Mouse (Mus musculus) megakaryocyte, adult 5-6 weeks (primary cell): ENCODE data around the gene Cradd. TPM values are rescaled to one million over a fixed set of nuclear protein-coding genes. Genes with fewer than 3 reads are reported as not detected.
A peak's percentile ranks its signal among the peaks of the same experiment; 100 is the strongest.

Experiments used
- ATAC-seq: 2 replicates; pipeline ENCODE4 v1.8.0; 2016; ENCODE audit warnings: mild to moderate bottlenecking, inconsistent platforms; ENCODE audit not compliant: poor library complexity, severe bottlenecking
- total RNA-seq, 2 experiments: library from RNA; stranded (forward) in 1 of 2; stranded (reverse) in 1 of 2; fragments of 153-499, 151-499 nt in 1 of 2; fragments of 221-1000, 200-1000 nt in 1 of 2; gene quantifications; 2 replicates each; pipeline versions ENCODE4 v1.2.3 to v1.2.4; 2015 to 2017

Cradd gene
- total RNA-seq, 2 experiments from 2014 or later: 7.3 to 20.5 TPM

DNA sequence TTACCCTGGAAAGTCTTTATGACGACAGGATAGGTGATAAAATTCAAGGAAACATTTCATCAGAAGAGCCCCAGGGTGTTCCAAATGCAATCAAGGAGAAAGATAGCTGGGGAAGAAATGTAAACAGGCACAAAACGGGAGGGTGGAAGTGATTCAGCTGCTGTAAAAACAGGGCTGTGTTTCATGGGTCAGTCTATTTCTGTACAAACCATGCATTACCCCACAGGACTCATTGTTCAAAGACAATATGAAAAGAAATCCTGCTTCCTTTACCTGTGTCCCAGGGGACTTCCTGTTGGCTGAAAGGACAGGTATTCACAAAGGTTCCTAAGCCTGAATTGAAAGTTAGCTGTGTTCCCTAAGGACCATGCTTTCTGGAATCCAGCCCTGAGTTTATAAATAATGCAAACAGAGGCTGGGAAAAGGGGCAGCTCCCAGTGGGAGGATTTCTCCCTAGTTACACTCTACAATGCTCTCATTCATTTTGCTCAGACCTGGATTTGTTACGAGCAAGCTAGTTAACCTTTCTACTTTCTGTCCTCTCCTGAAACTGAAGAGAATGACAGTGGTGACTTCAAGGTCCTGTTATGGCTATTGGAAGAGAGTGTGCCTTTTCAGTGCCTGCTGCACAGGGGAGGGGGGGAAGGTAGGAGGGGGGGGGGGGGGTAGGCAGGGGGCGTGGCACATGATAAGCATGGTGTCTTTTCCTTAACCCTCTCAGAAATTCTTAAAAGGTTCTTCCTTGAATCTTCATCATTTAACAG, 13.0 kb upstream of the Cradd start:
- ATAC-seq: no peak

- ATAC-seq: no peak
These were observed 10.9 kb upstream of the Cradd start for GRCm38 (mm10) chr10:95334826-95335225.

DNA sequence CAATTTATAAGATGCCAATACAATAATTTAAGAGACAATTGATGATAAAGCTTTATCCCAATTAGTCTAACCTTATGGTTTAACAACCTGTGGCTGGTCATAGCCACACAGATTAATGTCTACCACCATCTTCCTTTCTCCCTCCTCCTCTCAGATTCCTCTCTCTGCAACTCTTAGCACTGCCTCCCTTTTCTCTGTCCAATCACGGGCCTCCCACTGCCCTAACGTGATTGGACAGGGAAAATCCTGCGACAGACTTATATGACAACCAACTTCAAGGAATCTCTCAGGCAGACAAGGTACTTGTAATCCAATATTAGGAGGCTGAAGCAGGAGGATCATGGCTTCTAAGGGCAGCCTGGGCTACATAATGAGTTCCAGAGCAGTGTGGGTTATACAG, 8.7 kb upstream of the Cradd start:
- ATAC-seq: no peak

DNA sequence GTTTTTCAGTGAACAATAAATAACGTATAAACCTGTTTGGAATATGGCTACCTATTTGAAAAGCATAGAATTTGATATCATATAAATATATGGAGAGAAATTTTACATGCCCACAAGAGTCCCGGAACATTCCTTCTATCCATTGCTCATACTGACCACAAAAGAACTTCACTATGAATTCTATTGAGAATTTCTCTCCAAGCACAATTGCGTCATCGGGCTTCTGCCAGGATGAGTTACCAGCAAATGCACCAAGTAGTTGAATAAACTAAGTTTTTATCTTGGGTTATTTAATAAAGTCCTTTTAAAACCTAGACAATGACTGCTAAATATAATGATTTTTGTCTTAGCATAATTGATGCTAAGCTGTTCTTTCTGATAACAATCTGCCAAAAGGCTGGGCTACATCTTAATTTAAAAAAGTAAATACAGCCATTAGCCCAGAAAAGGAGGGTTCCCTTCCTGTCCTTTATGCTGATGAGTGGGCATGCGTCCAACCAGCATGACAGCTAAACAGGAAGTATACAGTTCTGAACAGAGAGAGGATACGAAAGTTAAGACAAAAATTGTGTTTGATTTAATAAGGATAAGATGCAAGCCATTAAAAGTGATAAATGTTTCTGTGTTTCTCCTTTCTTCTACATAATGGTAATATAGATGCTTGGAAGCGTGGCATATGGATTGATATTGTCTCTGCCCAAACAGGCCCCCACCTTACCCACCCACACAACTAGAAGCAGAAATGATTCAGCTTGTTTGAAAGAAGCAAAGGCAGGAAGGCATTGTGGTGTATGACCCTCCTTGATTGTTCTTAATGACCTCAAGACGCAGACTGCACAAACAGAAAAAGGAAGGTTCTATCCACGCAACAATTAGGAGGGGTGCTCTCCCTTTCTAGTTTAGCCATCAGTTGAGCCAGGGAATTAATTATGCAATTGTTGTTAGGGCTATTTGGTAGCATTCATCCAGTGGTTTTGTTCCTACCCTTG, 6.7 kb upstream of the Cradd start:
- peak; percentile 78 for ATAC-seq

GRCm38 (mm10) chr10:95329884-95330283, 6.0 kb upstream of the Cradd start:
- ATAC-seq: no peak

GRCm38 (mm10) chr10:95324278-95324631, 322 bp upstream of the Cradd start:
- ATAC-seq: no peak

DNA sequence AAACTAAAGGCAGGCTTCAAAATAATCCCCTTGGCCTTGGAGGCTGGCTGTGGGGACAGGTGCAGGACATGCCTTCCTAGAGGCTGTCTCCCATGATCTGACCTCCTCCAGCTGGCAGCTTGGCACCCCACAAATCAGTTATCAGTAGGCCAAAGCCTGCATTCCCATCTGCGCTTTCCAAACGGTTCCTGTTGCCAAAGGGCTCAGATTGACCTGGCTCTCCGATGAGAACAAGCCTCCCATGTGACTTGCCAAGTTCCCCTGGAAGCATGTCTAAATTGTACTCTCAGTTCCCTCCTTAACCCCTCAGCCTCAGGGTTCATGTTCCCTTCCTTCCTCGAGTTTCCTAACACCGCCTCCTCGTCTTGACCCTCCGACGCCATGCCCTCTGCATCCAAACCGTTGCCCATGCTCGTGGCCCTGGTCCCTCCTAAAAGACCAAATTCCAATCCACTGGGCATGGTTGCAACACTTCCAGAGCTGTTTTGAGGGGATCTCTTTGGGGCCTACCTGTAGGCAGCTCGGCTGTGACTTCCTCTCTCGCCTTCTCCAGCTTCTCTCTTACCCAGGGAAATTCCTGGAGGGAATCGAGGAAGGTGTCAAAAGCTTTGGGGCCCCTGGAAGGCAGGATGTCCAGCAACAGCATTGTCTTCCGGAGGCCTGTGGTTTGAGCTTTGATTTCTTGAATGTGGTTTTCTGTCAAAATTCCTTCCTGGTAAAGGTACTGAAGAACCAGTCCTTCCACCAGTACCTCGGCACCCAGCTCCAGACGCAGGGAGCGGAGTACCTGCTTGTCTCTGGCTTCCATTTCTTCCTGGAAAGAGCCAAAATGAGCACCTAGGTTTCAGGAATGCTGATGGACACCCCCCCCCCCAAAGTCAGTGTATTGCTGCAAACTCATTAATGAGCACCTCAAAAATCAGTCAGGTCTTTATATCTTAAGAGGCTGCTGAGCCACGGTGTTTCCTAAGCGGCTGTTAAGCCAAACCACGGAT, 1.6 kb downstream of the Cradd start:
- ATAC-seq: peak; percentile 55

DNA sequence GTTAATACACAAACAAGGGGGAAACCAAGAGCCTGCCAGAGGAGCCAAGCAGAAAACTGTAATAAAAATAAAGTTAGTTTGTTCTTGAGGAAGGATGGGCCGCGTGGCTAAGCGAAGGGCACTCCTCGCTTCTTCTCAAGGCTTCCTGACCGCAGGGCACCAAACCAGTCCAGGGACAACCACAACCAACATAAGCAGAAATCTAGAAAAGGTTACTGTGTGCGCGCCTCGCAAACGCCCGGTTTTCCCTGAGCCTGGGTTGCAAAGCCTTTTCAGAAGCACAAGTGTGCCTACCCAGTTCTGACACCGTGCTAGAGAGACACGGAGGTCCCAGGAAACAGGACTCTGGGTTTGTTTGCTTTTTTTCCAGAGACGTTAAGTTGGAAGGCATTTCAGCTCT, 4.9 kb downstream of the Cradd start:
- ATAC-seq: no peak

GRCm38 (mm10) chr10:95318392-95318708, 5.6 kb downstream of the Cradd start:
- ATAC-seq: no peak

DNA sequence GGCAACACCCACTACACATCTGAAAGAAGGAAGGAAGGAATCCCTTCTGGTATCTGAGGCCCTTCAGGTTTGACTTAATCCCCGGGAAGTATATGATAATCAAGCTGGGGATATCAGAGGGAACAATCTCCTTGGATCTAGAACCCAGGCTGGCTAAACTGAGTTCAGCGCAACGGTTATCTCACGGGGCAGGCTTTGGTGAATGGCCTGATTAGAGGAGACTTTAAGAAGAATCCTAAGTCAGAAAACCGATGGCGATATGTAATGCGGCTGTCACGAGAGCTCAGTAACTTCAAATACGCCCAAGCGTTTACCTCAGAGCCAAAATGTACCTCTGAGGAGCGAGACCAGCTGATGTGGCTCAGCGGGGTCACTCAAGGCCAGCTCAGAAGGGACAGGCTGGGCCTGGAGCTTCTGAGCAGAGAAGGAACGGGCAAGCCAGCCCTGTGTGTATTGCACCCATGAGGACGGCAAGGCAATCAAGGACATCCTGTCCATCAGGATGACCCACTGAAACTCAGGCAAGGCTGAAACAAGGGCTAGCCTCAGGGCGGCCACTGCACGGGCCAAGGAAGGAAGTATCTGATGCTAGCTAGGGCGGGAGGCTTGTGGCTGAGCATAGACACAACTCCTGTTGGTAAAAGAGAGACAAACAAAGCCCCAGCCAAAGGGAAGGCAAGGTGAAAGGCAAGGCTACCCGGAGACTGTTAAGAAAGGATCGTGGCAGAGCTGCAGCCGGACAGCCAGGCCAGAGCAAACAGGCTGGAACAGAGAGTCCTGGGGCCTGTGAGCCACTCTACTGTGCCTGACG, 6.1 kb downstream of the Cradd start:
- no peak for ATAC-seq

DNA sequence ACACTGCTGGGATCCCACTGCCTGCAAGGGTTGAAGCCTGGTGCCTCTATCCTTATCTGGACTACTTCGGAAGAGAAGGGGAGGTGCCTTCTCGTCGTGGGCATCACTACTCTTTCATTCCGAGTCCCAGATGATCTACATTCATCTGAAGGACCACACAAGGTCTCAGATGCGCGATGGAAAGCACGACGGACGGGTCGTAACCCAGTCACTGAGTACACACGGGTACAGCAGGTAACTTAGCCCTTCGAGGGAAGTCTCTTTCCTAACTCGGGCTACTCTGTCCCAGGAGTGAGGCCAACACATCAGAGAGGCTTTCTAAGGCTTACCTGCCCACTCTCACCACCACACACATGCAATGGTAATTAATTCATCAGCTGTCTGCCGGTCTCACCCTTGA, 6.8 kb downstream of the Cradd start:
- ATAC-seq: no peak

DNA sequence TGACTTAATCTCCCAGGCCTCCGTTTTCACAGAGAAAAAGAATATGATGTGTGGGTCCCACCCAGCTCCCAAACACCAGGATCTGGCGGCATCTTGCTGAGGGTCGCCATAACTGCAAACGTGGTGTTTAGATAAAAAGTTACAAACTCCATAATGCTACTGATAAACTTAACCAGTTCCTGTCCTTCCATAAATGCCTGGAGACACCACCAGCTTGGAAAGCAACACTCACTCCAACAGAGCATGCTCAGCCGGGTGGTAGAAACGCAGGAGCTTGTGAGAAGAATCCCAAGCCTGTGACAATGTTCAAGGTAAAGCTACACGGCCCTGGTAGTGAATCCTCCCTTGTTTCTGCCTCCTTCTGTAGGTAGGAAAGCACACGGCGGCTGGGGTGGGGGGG, 7.3 kb downstream of the Cradd start:
- no peak for ATAC-seq

- no peak for ATAC-seq
These were observed 8.0 kb downstream of the Cradd start for GRCm38 (mm10) chr10:95315801-95316474.

DNA sequence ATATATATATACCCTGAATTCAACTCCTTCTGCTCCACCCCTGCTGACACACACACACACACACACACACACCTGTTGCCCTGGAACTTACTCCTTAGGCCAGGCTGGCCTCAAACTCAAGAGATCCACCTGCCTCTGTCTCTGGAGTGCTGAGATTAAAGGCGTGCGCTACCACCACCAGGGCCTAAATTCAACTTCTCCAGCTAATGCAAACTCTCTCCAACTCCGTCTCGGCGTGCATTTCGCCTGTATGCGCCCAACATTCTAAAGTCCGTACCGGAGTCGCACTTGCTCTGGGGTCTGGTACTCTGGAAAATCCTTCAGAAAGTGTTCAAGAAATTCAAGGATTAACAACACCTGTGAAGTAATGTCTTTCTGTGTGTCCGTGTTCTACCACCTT, 8.6 kb downstream of the Cradd start:
- ATAC-seq: no peak

DNA sequence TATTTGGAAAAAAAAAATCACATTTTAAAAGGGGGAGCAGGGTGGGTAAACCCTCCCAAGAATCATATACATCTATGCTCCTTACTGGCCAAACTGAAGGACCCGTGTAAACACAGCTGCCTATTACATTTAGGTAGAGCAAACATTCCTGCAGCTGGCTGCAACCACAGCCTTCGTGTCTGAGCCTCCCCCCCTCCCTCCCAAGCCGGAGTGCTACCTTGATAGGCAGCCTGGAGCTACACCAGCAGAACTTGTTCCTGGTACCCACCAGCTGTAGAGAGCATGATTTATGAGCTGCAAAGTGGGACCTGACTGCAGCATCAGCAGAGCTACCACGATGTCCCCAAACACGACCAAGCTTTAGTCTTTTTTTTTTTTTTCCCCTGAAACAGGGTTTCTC, 9.9 kb downstream of the Cradd start:
- ATAC-seq: no peak

DNA sequence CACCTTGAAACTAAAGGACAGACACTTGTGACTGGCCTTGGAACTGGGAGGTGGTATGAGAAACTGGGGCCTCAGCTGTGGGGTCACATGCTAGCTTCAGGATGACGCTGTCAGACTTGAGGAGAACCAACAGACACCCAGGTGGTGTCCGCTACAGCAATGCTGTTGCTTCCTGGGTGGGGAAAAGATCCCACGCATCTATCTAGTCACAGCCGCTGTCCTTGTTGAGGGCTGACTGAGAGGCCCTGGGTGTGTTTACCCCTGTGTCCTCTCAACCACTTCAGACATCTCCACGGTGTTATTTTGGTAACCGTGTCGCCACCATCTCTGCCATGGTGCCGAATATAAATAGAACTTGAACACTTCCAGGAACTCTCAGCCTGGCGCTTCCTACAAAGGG, 10.4 kb downstream of the Cradd start:
- ATAC-seq: peak; percentile 35

- ATAC-seq: no peak
These were observed 13.1 kb downstream of the Cradd start for GRCm38 (mm10) chr10:95310688-95311441.

DNA sequence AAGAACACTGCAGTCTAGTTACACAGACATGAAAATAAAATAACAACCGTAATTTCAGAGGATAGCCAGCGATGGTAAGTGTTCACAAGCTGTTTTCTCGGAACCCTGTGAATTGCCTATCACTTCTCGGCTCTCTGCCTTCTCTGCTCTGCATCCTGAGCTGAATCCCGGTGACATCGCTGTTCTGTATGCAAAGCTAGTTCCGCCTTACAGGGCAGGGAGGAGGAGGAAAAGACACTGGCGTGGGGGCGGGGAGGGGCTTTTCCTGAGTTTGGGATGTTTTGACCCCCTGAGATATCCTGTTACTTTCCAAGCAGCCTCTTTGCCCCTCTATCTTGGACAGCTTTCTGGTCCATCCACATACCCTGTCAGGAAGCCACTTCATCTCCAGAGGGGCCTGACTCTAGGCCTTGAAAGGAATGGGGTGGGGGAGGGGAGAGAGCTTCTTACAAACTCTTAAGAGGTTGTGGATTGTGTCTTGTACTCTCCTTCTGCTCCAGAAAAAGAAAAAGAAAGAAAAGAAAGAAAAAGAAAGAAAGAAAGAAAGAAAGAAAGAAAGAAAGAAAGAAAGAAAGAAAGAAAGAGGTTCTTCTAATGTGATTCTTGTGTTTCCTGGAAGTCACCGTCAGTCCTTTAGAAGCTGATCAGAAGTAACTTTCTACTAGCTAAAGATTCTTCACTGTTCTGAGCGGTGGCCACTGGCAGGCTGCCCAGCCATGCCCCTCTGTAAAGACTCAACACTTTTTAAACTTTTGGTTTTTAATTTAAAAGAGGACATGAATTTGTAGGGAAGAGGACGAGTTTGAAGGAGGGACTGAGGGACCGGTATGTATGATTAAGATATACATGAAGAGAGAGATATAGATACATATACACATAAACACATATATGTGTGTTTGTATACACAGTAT, 14.3 kb downstream of the Cradd start:
- ATAC-seq: no peak
